Mouse (Mus musculus): Measurements from ENCODE around the gene Prkcq. TPM values are rescaled to one million over a fixed set of nuclear protein-coding genes. Genes with fewer than 3 reads are reported as not detected.

Gene Prkcq
- polyA plus RNA-seq, 1 experiment from 2014 or later, result 20.1 TPM

DNA sequence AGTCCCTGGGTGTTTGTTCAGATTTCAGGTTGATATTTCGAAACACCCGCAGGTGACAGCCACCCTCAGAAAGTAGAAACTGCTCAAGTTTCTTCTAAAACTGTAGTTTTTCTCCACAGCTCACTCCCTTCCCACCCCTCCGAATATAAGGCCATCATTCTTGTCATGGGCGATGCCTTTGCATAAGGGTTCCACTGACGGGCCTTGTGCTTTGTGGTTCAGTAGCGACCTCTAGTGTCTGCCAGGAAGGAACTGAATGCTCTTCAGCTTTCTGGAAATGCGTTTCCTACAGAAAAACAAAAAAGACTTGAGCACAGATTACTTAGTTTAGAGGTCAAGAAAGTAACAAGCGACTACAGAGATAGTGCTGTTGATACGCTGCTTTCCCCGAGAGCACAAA is 148.3 kb downstream of the Prkcq start:
- Histone ChIP-seq H3K9ac (ENCODE audit: low read depth, low read length) (no peak overlapping the region), H3K4me2 (ENCODE audit: low read length) (no peak overlapping the region), H3K27ac (ENCODE audit: low read depth, low read length) (no peak overlapping the region), H3K9me3 (ENCODE audit: control insufficient read depth, low read length) (no peaks in the 10 kb centered on the region), H3K27me3 (replicated peaks; ENCODE audit: control insufficient read depth, insufficient read depth, low read length) (no peaks in the 10 kb centered on the region; the same call in 1 of the 2 replicates), H3K4me3 (ENCODE audit: low read length) (no peak overlapping the region), H3K36me3 (ENCODE audit: control insufficient read depth, insufficient read depth, low read length) (no peaks in the 10 kb centered on the region), H3K4me1 (ENCODE audit: control insufficient read depth, insufficient read depth, low read depth, low read length) (no peaks in the 10 kb centered on the region)
- ATAC-seq, result no peak
- WGBS, result 41% methylated on average over 10 of the region's 10 CpGs

DNA sequence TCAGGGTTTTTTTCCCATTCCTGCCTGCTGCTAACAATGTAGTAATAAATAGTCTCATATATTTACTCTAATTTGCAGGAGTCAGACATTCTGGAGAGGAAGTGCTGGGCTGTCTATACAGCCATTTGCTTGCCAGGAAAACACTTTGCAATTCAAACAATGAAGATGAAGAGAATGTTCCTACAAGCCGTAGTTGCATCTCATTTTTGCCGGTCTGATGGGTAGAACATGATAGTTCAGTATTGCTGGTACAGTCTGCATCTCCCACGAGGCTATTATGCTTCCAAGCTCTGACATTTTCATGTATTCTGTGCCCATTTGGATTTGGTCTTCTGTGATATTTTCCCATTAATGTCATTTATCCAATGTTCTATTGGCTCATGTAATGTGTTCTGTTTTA is 150.5 kb downstream of the Prkcq start:
- H3K4me2 ChIP-seq (ENCODE audit: low read length), result no peak overlapping the region
- no peaks in the 10 kb centered on the region for H3K36me3 ChIP-seq (ENCODE audit: control insufficient read depth, insufficient read depth, low read length)
- no peaks in the 10 kb centered on the region for H3K4me1 ChIP-seq (ENCODE audit: control insufficient read depth, insufficient read depth, low read depth, low read length)
- 67% methylated on average over 3 of the region's 3 CpGs for WGBS
- no peak overlapping the region for H3K4me3 ChIP-seq (ENCODE audit: low read length)
- no peaks in the 10 kb centered on the region for H3K9me3 ChIP-seq (ENCODE audit: control insufficient read depth, low read length)
- H3K27me3 ChIP-seq (replicated peaks; ENCODE audit: control insufficient read depth, insufficient read depth, low read length), result no peaks in the 10 kb centered on the region; the same call in 1 of the 2 replicates
- no peak overlapping the region for H3K9ac ChIP-seq (ENCODE audit: low read depth, low read length)
- ATAC-seq, result 0 out of 2 replicates have a peak, but pooled peaks have one; percentile 34
- H3K27ac ChIP-seq (ENCODE audit: low read depth, low read length), result no peak overlapping the region

DNA sequence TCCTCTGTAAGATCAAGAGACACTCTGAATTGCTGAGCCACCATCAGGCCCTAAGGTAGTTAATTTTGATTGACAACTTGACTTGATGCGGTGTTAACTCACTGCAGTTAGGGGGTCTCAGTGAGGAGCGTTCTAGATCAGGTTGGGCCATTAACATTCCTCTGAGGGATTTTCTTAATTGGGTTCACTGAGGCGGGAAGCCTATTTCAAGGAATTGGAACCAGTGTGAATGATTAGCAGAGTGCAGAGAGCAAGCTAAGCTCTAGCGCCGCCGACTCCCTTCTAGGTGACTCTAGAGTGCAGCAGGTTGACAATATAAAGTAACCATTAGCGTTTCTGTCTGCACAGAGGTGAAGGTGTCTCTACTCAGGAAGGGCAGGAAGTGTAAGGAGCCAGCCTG is 155.4 kb downstream of the Prkcq start:
- ATAC-seq, result no peak
- 60% methylated on average over 7 of the region's 7 CpGs for WGBS
- H3K36me3 ChIP-seq (ENCODE audit: control insufficient read depth, insufficient read depth, low read length), result no peaks in the 10 kb centered on the region
- no peak overlapping the region for H3K4me3 ChIP-seq (ENCODE audit: low read length)
- no peak overlapping the region for H3K27ac ChIP-seq (ENCODE audit: low read depth, low read length)
- H3K27me3 ChIP-seq (replicated peaks; ENCODE audit: control insufficient read depth, insufficient read depth, low read length), result no peaks in the 10 kb centered on the region
- H3K4me2 ChIP-seq (ENCODE audit: low read length), result no peak overlapping the region
- no peak overlapping the region for H3K9ac ChIP-seq (ENCODE audit: low read depth, low read length)
- no peaks in the 10 kb centered on the region for H3K4me1 ChIP-seq (ENCODE audit: control insufficient read depth, insufficient read depth, low read depth, low read length)
- H3K9me3 ChIP-seq (ENCODE audit: control insufficient read depth, low read length), result no peaks in the 10 kb centered on the region

DNA sequence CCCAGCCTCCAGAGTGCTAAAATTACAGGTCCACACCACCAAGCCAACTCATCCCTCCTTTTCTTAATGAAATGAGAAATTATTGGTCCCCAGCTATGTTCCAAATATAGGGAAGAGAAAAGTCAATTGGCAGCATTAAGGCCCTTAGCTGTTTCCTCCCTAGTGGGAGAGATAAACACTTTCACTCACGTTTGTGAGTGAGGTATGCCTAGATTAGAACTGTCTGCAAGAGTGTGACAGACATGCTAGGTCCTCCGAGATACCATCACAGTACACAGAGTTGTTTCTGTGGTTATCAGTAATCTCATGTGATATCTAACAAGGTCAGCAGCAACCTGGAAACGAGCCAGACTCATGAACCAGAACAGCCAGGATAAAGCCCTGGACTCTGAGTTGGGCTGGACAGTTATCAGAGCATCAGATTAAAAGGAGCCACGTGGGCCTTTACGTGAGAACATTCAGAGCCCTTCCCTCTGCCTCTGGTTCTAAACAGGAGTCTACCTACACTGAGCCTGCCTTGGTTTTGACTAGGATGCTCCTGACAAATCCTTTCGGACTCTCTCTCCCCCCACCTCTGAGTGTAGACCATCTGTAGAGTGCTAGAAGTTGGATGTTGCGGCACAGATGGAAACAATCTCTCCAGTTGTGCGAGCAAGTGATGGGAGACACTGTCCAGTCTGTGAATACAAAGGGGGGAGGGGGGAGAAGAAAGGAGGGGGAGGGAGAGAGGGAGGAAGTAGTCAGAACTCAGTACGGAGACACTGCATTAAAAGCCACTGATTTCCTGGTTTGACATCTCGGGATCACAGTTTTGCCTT is 157.7 kb downstream of the Prkcq start:
- Histone ChIP-seq H3K4me3 (ENCODE audit: low read length) (no peak overlapping the region), H3K27me3 (replicated peaks; ENCODE audit: control insufficient read depth, insufficient read depth, low read length) (no peaks in the 10 kb centered on the region), H3K9ac (ENCODE audit: low read depth, low read length) (no peak overlapping the region), H3K36me3 (ENCODE audit: control insufficient read depth, insufficient read depth, low read length) (no peaks in the 10 kb centered on the region), H3K9me3 (ENCODE audit: control insufficient read depth, low read length) (no peaks in the 10 kb centered on the region), H3K4me1 (ENCODE audit: control insufficient read depth, insufficient read depth, low read depth, low read length) (no peaks in the 10 kb centered on the region), H3K27ac (ENCODE audit: low read depth, low read length) (no peak overlapping the region), H3K4me2 (ENCODE audit: low read length) (no peak overlapping the region)
- ATAC-seq, result no peak
- WGBS, result 59% methylated on average over 10 of the region's 10 CpGs

DNA sequence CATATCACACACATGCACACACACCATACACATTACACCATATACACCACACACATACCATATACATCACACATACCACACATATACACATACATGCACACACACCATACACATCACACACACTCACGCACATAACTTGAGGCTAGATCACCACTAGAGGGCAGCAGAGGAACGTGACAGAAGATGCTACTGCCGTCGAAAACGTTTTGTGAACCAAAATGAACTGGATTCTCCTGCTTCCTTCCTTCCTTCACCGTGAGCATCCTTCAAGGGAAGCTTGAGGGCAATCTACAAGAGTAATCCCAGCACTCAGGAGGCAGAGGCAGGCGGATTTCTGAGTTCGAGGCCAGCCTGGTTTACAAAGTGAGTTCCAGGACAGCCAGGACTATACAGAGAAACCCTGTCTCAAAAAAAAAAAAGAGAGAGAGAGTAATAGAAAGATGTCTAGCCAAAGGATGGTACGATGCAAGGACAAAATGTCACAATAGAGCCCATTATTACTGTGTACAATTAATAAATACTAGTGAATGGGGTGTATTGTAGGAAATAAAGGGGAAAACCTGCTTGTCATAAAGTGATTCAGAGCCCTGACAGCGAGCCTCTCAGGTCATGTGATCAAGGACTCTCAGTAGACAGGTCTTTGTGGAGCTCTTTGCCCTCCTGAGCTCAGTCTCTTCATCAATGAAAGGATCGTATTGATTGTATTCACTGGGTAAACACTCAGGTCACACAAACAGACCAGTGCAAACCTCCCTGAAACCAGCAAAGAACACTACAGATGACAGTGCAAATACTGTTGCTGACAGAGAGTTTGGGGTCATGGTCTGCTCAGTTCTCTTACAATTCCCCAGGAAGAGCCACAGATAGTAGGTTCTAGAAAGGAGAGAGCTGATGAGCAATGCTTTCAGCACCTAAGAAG is 159.9 kb downstream of the Prkcq start:
- no peaks in the 10 kb centered on the region for H3K4me1 ChIP-seq (ENCODE audit: control insufficient read depth, insufficient read depth, low read depth, low read length)
- H3K9ac ChIP-seq (ENCODE audit: low read depth, low read length), result no peak overlapping the region
- H3K27ac ChIP-seq (ENCODE audit: low read depth, low read length), result no peak overlapping the region
- no peak overlapping the region for H3K4me2 ChIP-seq (ENCODE audit: low read length)
- H3K36me3 ChIP-seq (ENCODE audit: control insufficient read depth, insufficient read depth, low read length), result no peaks in the 10 kb centered on the region
- 28% methylated on average over 11 of the region's 11 CpGs for WGBS
- ATAC-seq, result peak; percentile 85
- H3K4me3 ChIP-seq (ENCODE audit: low read length), result no peak overlapping the region
- H3K27me3 ChIP-seq (replicated peaks; ENCODE audit: control insufficient read depth, insufficient read depth, low read length), result no peaks in the 10 kb centered on the region
- no peaks in the 10 kb centered on the region for H3K9me3 ChIP-seq (ENCODE audit: control insufficient read depth, low read length)

DNA sequence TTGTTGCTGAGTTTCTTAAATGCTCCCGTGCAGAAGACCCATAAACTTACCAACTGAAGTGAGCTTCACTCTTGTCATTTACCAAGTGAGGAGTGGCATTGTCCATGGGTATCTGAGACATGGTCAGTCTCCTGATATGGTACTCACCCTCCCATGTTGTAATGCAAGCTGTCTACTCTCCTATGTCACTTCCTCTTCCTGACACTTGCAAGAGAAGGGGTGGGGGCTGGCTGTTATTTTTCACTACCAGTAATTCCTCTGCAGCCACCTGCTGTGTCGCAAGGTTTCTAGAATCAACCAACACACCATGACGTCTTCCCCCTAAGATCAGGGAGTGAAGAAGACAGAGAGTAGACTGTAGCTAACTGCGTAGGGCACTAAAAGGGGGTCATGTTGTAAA is 160.6 kb downstream of the Prkcq start:
- no peak for ATAC-seq

DNA sequence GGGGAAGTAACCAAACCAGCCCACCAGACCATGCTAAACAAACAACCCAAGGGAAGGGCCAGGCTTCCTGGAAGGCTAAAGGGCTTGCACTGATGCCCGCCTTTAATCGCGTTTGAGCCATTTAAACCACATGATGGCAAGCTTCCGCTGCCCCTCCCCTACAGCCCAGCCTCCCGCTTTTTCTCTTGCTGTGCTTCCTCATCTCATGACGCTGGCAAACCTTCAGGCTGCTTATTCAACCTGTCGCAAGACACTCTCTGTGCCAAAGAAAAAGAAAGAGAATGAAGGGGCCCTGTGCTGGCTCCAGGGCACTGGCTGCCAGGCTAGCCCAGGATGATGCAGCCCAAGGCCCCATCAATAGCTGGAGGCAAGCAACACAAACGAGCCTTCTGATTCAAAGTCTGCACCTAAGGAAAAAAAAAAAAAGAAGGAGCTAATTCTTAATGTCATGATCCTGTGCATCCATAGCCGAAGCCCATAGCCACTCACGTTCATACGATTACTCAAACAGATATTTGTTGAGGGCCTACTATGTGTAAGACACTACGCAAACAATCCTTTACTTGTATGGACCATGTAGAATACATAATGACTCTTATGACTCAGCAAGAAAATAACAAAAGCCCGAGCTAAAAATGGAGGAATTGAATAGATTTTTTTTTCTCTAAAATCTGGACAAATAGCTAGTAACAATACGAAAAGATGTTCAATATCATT is 161.6 kb downstream of the Prkcq start:
- no peak overlapping the region for H3K4me3 ChIP-seq (ENCODE audit: low read length)
- H3K27me3 ChIP-seq (replicated peaks; ENCODE audit: control insufficient read depth, insufficient read depth, low read length), result no peaks in the 10 kb centered on the region
- H3K9ac ChIP-seq (ENCODE audit: low read depth, low read length), result no peak overlapping the region
- H3K27ac ChIP-seq (ENCODE audit: low read depth, low read length), result no peak overlapping the region
- H3K4me2 ChIP-seq (ENCODE audit: low read length), result no peak overlapping the region
- no peaks in the 10 kb centered on the region for H3K9me3 ChIP-seq (ENCODE audit: control insufficient read depth, low read length)
- ATAC-seq, result peak; percentile 81
- 62% methylated on average over 14 of the region's 14 CpGs for WGBS
- H3K36me3 ChIP-seq (ENCODE audit: control insufficient read depth, insufficient read depth, low read length), result no peaks in the 10 kb centered on the region
- no peaks in the 10 kb centered on the region for H3K4me1 ChIP-seq (ENCODE audit: control insufficient read depth, insufficient read depth, low read depth, low read length)

More for the DNA sequence above, 160.6 kb downstream of the Prkcq start:
- H3K4me2 ChIP-seq (ENCODE audit: low read length), result no peak overlapping the region
- no peak overlapping the region for H3K4me3 ChIP-seq (ENCODE audit: low read length)
- no peaks in the 10 kb centered on the region for H3K36me3 ChIP-seq (ENCODE audit: control insufficient read depth, insufficient read depth, low read length)
- WGBS, result 90% methylated on average over 4 of the region's 4 CpGs
- H3K9ac ChIP-seq (ENCODE audit: low read depth, low read length), result no peak overlapping the region
- no peaks in the 10 kb centered on the region for H3K9me3 ChIP-seq (ENCODE audit: control insufficient read depth, low read length)
- no peaks in the 10 kb centered on the region for H3K27me3 ChIP-seq (replicated peaks; ENCODE audit: control insufficient read depth, insufficient read depth, low read length)
- H3K27ac ChIP-seq (ENCODE audit: low read depth, low read length), result no peak overlapping the region
- H3K4me1 ChIP-seq (ENCODE audit: control insufficient read depth, insufficient read depth, low read depth, low read length), result no peaks in the 10 kb centered on the region

DNA sequence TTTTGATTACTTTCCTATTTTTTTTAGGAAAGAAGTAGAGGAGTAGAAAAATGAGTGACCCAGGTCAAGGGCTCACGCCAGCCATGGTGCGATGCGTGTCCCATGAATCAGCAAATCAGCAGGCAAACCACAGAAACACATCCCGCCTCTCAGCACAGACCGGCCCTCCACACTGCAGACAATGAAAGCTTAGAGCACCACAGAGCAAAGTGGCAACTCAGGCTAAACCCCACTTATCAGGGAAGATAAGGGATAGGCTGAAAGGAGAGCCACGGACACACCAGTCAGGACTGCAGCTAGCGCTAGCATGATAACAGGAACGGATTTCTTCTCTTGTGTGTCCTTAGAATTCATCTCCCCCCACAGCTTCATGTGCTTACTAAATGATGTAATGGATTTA is 164.4 kb downstream of the Prkcq start:
- 66% methylated on average over 8 of the region's 8 CpGs for WGBS
- ATAC-seq, result no peak
- H3K27ac ChIP-seq (ENCODE audit: low read depth, low read length), result no peak overlapping the region

More for the DNA sequence above, 164.4 kb downstream of the Prkcq start:
- H3K9me3 ChIP-seq (ENCODE audit: control insufficient read depth, low read length), result no peaks in the 10 kb centered on the region
- H3K4me1 ChIP-seq (ENCODE audit: control insufficient read depth, insufficient read depth, low read depth, low read length), result no peaks in the 10 kb centered on the region
- no peak overlapping the region for H3K4me3 ChIP-seq (ENCODE audit: low read length)
- no peak overlapping the region for H3K4me2 ChIP-seq (ENCODE audit: low read length)
- H3K9ac ChIP-seq (ENCODE audit: low read depth, low read length), result no peak overlapping the region
- no peaks in the 10 kb centered on the region for H3K36me3 ChIP-seq (ENCODE audit: control insufficient read depth, insufficient read depth, low read length)
- H3K27me3 ChIP-seq (replicated peaks; ENCODE audit: control insufficient read depth, insufficient read depth, low read length), result no peaks in the 10 kb centered on the region

All from hindbrain, embryonic 16.5 days (tissue).